Mouse (Mus musculus) R1 (cell line): ENCODE results near the gene 4933400A11Rik.

Experiments
- DNase-seq: peaks from one replicate; pipeline ENCODE4 v3.0.0-alpha.2; 2018; ENCODE audit warnings: low read depth, low spot score

Gene 4933400A11Rik

DNA sequence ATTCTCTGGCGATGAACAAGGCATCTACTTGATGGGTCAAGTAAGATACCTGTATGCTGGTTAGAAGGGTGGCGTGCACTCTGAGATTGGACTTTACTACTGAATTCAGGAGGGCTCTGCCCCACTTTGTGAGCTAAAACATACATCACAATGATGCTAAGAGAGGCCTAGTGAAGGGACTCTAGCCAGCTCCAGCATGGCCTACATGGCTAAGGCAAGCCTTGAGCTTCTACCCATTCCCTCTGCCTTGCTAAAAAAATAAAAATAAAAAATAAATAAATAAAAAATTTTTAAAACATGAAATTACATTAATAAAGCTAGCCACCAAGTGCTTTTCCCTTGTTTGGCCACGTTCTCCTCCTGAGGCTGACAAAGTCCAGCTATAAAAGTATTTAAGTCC is at the start of gene 4933400A11Rik:
Gene 4933400A11Rik, minus strand, starts transcription at position 101 of the 400 bp plus-strand sequence.
- no peak for DNase-seq

- DNase-seq: peak; percentile 1
Measured at GRCm38 (mm10) chrX:169828136-169828535, 48.7 kb upstream of the 4933400A11Rik start.

- no peak for DNase-seq
Measured at GRCm38 (mm10) chrX:169827720-169828119, 48.3 kb upstream of the 4933400A11Rik start.

DNA sequence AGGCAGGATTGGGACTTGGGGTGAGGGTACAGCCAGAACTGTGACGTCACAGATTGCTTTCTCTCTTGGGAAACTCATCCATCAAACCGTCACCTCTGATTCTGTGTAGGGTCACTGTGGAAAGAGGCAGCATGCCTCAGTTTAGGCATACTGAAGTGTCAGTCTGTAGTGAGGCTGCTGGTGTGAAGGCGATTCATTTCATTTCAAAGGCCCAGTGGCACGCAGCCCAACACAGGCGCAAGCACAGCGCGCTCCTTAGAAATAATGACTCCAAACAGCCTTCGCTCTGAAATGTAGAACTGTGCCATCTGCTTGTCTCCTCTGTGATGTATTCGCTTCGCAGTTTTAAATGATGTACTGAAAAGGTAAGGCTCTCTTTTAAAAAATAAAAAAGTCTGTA is 47.5 kb upstream of the 4933400A11Rik start:
- DNase-seq: no peak

- DNase-seq: no peak
Measured at GRCm38 (mm10) chrX:169813673-169814072, 34.2 kb upstream of the 4933400A11Rik start.

DNA sequence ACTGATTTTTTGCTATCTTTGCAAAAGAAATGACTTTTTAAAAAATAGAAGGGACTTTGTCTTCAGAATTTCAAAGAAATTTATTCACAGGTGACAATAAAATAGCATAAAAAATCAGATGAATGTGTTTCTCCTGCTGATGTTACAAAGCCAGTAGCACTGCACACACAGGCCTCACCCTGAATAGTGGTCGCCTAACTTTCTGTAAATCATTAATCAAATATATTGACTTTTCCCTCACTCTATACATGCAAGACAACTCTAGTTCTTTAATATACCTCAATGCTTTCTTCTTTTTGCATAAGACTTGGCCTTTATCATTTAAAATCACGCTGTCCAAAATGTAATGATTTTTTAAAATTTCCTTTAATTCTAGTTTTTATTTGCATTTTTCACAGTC is 32.3 kb upstream of the 4933400A11Rik start:
- no peak for DNase-seq

DNA sequence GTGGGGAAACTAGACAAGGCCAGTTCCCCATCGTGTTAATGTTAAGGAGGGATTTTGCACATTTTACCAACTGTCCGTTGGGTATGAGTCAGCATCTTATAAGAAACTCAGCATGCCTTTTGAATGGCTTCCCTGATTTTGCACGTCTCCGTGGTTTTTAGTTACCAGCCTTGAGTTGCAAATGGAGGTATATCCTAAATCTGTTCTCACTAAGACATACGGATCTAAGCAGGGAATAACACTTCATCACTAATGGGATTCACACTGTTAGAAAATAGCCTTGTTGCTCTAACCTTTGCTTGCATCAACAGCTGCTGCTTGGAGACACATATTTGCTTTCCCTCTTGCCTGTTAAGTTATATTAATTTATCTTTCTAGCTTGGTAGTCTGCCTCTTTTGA is 31.9 kb upstream of the 4933400A11Rik start:
- no peak for DNase-seq

DNA sequence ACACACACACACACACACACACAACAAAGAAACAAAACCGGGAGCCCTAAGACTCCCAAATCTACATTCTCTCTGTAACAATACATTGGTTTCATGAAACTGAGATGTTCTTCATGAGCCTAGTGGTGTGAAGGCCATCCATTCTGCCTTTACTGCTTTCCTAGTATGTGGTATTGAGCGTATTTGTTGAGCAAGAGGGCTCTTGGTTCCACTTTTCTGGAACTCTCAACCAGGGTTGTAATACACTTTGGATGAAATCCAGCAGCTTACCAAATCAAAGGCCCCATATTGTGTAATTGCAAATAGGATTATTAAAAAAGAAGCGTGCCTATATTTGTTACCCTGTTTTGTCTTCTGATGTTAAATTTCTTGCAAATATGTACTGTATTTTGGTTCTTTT is 28.3 kb upstream of the 4933400A11Rik start:
- DNase-seq: no peak

DNA sequence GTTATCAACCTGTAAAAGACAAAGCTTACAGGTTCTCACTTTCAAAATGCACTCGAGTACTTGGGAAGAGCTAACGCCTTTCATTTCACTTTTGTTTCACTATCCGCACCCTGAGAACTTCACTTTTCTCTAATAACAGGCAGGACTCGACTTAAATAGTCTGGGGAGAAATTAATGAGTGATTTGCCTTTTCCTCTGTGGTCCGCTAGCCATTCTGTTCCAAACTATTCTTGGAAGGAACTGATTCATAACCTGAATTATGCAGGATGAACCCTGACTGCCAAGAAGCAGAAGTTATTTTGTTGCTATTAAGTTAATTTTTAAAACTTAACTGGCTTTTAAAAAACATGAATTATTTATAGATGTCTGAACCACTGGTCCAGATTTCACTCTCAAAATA is 26.4 kb upstream of the 4933400A11Rik start:
- no peak for DNase-seq

- no peak for DNase-seq
Measured at GRCm38 (mm10) chrX:169800238-169800637, 20.8 kb upstream of the 4933400A11Rik start.

DNA sequence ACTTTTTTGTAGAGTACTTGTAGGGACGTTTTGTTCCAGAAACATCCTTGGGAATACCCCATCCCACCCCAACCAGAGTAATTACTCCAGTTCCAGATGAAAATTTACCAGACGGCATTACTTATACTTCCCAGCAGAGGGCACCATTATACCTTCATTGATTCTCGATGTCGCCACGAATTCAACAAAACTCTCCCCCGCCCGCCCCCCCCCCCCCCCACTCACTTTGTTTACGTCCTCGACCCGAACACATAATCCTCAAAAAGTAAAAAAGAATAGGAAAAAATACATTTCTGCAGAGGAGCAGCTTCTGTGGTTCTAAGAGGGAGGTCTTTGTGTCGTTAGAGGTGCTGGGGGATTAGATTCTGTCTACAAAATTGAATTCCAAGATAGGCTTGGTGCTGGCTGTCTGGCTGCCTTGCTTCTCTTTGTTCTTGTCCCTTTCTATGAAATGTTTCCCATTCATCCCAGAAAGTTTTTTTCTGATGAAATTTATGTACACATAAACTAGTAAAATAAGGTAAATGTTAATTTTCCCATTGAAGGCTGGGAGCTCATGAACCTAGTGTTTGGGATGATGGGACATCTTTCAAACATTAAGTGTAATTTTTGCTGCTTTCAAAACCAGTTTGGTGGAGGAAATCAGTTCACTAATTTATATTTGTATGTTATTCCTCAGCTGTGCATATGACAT is 19.7 kb upstream of the 4933400A11Rik start:
- peak; percentile 15 for DNase-seq

GRCm38 (mm10) chrX:169797148-169797547 is 17.7 kb upstream of the 4933400A11Rik start:
- DNase-seq: no peak

DNA sequence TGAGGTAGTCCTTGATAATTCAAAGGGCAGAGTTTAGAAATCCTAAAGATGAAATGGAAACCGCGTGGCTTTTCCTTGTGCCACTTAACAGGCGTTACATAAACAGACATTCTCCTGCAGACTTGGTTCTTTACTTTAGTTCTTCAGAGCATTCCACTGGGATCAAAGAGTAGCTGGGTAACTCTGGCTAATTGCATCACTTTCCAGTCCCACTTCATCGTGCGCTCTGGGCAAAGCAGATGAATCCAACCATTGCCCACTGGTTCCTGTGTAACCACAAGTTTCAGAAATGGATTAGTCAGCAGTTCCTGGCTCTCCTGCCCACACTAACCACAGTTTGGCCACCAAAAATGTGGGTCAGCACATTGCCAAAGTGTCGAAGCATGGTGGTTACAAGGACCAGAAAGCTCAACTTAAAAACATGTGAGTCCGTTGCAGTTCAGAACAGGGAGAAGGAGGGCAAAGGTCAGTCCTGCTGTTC is 15.4 kb upstream of the 4933400A11Rik start:
- DNase-seq: no peak

DNA sequence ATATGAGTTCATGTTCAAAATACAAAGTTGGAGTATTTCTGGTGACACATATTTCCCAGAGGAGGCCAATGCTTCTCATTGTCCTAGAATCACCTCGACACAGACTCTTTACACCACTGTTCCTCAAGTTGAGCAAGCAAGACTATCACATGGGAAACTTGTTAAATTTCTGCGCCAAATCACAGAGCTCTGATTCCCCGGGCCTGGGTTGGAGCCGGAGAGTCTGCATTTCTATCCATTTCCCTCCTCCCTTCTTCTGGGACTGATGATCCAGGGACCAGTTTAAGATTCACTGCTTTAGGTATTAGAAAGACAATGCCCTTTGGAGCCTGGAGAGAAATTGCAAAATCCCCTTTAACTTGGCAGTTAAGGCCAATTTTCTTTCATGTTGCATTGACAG is 15.0 kb upstream of the 4933400A11Rik start:
- no peak for DNase-seq

DNA sequence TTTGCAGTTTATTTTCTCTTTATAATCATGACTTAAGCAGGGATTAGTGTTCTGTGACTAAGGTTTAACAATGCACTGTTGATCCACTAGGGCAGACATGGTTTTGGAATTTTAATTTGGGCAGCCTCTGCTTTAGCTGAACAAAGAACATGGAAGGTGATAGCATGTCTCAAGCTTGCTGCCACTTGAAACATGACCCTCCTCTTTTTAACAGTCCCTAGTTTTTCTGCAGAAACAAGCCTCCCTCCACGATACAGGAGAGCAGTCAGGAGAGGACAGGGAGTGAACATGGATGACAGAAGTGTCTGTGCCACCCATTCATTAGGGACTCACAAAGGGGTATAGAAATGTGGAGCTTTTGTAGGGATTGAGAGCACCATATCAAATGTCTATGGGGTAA is 13.4 kb upstream of the 4933400A11Rik start:
- DNase-seq: no peak

GRCm38 (mm10) chrX:169789702-169790101 is 10.3 kb upstream of the 4933400A11Rik start:
- DNase-seq: peak; percentile 3

- DNase-seq: no peak
Measured at GRCm38 (mm10) chrX:169758001-169758400, 21.4 kb downstream of the 4933400A11Rik start.

DNA sequence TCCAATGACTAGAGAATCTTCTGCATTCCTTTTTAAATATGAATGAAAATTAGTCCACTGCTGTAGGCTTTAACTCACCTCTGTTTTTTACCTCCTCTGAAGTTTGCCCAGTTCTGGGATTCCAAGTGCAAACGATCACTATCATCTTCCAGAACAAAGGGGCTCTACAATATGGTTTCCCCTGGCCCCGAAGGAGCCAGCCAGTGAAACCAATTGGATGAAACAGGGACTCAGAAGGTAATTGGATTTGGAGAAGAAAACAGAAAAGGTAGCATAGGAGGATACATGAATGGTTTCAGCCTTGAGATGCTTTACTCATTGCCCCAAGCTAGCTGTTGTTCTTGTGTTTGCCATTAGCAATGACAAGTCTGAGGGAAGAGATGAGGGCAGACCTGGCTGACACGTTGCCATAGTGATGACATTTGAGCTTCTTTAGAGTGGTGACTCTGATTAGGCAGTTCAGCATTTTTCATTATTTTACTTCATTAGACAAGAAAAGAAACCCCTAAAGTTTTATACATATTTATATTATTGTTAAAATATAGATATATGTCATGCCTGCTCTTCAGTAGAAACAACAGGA is 44.0 kb downstream of the 4933400A11Rik start:
- DNase-seq: no peak
